Mouse (Mus musculus) left cerebral cortex, adult 6 months (tissue): ENCODE data around the gene Gm38431. TPM values are rescaled to one million over a fixed set of nuclear protein-coding genes. Genes with fewer than 3 reads are reported as not detected.

Experiments used
- long read RNA-seq, 2 experiments: library from polyadenylated mRNA; unstranded; transcript quantifications; one replicate each; pipeline ENCODE4 v2.0.0; 2019 to 2020
- polyA plus RNA-seq: library from polyadenylated mRNA; unstranded; fragments of <200 nt; fragmentation: Nextera tagmentation; gene quantifications from 2 replicates; pipeline ENCODE4 v1.2.3, GENCODE M21; 2021

The Gm38431 gene
- polyA plus RNA-seq, result 5.8 and 7.4 TPM in 2 replicates
- long read RNA-seq, experiment 1, partial matches to known transcripts, result 1 of 5 reads
- long read RNA-seq, experiment 1, other reads (novel, unspliced or antisense), result 0 of 5 reads
- long read RNA-seq, experiment 2, partial matches to known transcripts, result 0 of 5 reads
- long read RNA-seq, experiment 2, other reads (novel, unspliced or antisense), result 5 of 5 reads

DNA sequence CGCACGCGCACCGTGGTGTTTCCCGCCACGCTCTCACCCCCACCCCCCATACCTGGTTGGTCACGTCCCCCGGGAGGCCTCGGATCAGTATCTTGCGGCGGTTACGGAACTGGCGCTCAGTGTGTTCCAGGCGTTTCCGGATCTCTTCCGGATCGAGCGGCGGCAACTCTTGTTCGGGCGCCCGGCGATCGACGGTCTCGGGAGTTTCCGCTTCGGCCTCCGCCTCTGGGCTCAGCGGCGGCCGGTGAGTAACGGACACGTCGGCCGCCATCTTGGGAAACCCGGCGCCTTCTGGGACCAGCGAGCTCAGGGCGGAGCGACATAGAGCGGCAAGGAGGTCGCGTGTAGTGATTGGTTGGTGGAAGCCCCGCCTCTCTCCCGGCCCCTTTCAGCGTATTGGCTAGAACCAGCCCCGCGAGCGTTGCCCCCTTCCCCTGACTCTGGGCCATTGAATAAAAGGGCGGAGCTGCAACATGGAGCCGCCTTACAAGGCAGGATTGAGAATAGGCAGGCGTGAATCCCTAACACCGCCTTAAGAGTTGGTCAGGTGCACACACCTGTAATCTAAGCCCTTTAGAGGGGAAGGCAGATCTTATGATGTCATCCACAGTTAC, at the start of gene Gm38431, which contains the start of gene Raver1:
Gene Gm38431, minus strand, starts transcription at position 291 of the 614 bp plus-strand sequence.
Gene Raver1, minus strand, starts transcription at position 302 of the 614 bp plus-strand sequence.

GRCm38 (mm10) chr9:21131059-21131956, 39.5 kb upstream of the Gm38431 start, which contains the start of gene Tyk2:
Gene Tyk2, minus strand, starts transcription at chr9:21131243.

DNA sequence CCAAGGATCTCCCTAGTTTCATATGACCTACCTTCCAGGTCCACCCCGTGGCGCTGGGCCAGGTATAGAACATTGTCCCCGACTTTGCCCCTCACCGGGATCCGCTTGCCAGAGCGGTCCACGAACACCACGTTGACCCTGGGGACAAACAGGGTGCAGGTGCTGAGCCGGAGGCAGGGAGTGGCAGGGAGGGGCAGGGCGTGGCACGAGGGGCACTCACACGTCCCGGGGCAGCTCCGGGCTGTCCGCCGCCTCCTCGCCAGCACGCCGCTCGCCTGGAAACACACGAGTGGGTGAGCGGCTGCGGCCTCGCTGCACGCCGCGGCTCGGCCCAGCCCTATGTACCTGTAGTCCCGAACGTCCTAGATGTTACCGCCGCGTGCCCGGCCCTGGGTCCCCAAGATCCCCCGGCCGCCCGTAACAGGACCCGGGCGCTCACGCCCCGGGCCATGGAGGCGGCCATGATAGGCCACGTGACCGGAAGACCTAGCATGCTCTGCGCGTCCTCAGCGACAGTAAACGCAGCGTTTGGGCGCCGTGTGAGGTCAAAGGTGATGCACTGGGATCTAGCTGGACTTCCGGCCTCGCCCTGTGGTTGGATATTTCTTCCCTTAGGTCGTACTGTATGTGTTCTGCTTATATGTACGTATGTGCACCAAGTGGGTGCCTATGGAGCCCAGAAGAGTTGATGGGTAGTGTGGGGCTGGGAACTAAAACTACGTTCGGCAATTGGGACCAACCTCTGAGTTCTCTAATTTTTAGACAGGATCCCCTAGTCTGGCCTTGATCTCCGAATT, 18.6 kb downstream of the Gm38431 start, which contains the start of the genes Gm49373 and Fdx1l:
Gene Gm49373, minus strand, starts transcription at position 53 of the 797 bp plus-strand sequence.
Gene Fdx1l, minus strand, starts transcription at position 571 of the 797 bp plus-strand sequence.

GRCm38 (mm10) chr9:21067006-21067684, 24.7 kb downstream of the Gm38431 start, which contains the start of gene Zglp1:
Gene Zglp1, minus strand, starts transcription at chr9:21067093.

DNA sequence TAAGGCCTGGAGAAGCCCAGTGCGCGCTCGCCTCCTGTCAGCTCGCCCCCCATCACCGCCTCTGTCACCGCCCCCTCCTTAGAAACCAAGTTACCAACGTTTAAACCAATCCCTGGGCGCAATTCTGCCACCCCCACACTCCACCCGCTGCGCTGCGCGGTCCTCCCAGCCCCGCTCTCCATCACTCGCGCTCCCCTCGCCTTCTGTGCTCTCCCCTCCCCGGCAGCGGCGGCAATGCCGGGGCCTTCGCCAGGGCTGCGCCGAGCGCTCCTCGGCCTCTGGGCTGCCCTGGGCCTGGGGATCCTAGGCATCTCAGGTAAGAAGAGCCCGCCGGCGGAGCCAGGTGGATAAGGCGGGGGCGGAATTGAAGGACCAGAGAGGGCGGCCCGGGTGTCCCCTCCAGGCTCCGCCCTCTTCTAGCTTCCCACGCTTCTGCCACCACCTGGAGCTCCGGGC, 59.9 kb downstream of the Gm38431 start, which contains the start of gene Icam5:
Gene Icam5, plus strand, starts transcription at position 178 of the 456 bp plus-strand sequence.

GRCm38 (mm10) chr9:21029291-21030054, 62.3 kb downstream of the Gm38431 start, which contains the start of gene Icam4:
Gene Icam4, plus strand, starts transcription at chr9:21029373.

Other genes starting within 250 kb of the Gm38431 start
- gene A230050P20Rik, start 223.4 kb downstream of the Gm38431 start, polyA plus RNA-seq, result 31.5 and 53.5 TPM in 2 replicates
- 18.3 and 24.4 TPM in 2 replicates for gene Angptl6, start 212.3 kb downstream of the Gm38431 start, polyA plus RNA-seq
- gene Ppan, start 203.8 kb downstream of the Gm38431 start, polyA plus RNA-seq, result 10.1 and 15.6 TPM in 2 replicates
- 173 and 203 TPM in 2 replicates for gene Eif3g, start 193.4 kb downstream of the Gm38431 start, polyA plus RNA-seq
- gene Dnmt1, start 132.1 kb downstream of the Gm38431 start, polyA plus RNA-seq, result 9.2 TPM in 2 replicates
- gene S1pr2, start 115.2 kb downstream of the Gm38431 start, polyA plus RNA-seq, result 1.8 and 2.1 TPM in 2 replicates
- gene Mrpl4, start 89.3 kb downstream of the Gm38431 start, polyA plus RNA-seq, result 126 and 147 TPM in 2 replicates
- gene Icam1, start 76.0 kb downstream of the Gm38431 start, polyA plus RNA-seq, result 1.4 and 1.5 TPM in 2 replicates
- 3.2 and 3.8 TPM in 2 replicates for gene Icam4, start 62.6 kb downstream of the Gm38431 start, polyA plus RNA-seq
- 68.4 and 74.1 TPM in 2 replicates for gene Icam5, start 59.9 kb downstream of the Gm38431 start, polyA plus RNA-seq
- not detected in 2 replicates for gene Zglp1, start 24.9 kb downstream of the Gm38431 start, polyA plus RNA-seq
- gene Gm49373, start 18.9 kb downstream of the Gm38431 start, polyA plus RNA-seq, result 0.46 and 0.58 TPM in 2 replicates
- gene Fdx1l, start 18.4 kb downstream of the Gm38431 start, polyA plus RNA-seq, result 212 and 230 TPM in 2 replicates
- 4.0 and 8.1 TPM in 2 replicates for gene Raver1, start within 50 bp of the Gm38431 start, polyA plus RNA-seq
- 2.4 and 2.9 TPM in 2 replicates for gene Tyk2, start 39.2 kb upstream of the Gm38431 start, polyA plus RNA-seq
- gene Cdc37, start 58.0 kb upstream of the Gm38431 start, polyA plus RNA-seq, result 167 and 170 TPM in 2 replicates
- gene Pde4a, start 73.7 kb upstream of the Gm38431 start, polyA plus RNA-seq, result 29.6 and 36.5 TPM in 2 replicates
- 53.0 and 60.6 TPM in 2 replicates for gene Keap1, start 147.4 kb upstream of the Gm38431 start, polyA plus RNA-seq
- gene S1pr5, start 156.4 kb upstream of the Gm38431 start, polyA plus RNA-seq, result 18.4 and 20.5 TPM in 2 replicates
- 44.5 and 53.2 TPM in 2 replicates for gene Atg4d, start 173.3 kb upstream of the Gm38431 start, polyA plus RNA-seq
- gene Kri1, start 196.0 kb upstream of the Gm38431 start, polyA plus RNA-seq, result 3.8 and 3.9 TPM in 2 replicates
- gene Cdkn2d, start 199.4 kb upstream of the Gm38431 start, polyA plus RNA-seq, result 98.5 and 119 TPM in 2 replicates
- gene Ap1m2, start 220.3 kb upstream of the Gm38431 start, polyA plus RNA-seq, result 1.2 and 1.5 TPM in 2 replicates
- 15.7 and 18.2 TPM in 2 replicates for gene Slc44a2, start 228.7 kb upstream of the Gm38431 start, polyA plus RNA-seq